Mouse (Mus musculus) cerebellum, postnatal 25 days (tissue): ENCODE data around the gene Cfap58.

Experiments used
- DNase-seq, 2 experiments: peaks; one replicate each; pipeline ENCODE4 v3.0.0; 2021; ENCODE audit warnings: mixed read lengths in 2 of 2

The Cfap58 gene

DNA sequence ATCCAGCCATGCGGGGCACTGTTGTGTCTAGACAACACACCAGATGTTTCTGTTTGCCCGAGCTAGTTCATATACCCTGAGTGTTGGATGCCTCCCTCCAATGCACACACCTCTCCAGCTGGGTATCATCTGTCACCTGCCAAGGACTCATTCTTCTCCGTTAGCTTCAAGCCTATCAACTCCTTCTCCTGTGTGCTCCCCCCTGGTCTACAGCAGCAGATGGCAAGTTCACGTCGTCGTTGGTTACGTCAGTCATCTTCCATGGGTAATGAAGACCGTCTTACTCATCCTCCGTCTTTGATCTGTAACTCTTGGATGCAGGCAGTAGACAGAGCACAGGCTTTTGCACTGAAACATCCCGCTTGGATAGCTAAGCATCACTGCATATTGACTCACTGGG is 42.8 kb downstream of the Cfap58 start:
- DNase-seq: no peak

- DNase-seq: no peak
Observed at GRCm38 (mm10) chr19:47985606-47986213, 48.2 kb downstream of the Cfap58 start.

GRCm38 (mm10) chr19:47987986-47988385 is 50.5 kb downstream of the Cfap58 start:
- DNase-seq: no peak

DNA sequence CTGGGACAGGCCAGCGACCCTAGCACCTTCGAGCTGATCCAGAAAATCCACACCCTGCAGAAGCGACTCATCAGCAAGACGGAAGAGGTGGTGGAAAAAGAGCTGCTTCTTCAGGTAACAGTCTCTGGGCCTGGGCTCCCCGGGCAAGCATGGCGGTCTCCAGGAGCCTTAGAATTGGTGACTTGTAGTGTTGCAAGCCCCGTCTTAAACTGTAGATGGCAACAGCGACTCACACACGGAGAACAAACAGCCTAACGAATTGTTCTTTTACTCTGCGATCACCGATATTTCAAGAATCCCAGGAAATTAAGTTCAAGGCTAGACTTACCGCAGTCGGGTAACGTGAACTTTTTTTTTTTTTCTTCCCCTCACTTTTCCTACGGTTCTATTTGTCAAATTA is 51.0 kb downstream of the Cfap58 start:
- peak in 1 of 2 experiments; percentile 17 for DNase-seq

DNA sequence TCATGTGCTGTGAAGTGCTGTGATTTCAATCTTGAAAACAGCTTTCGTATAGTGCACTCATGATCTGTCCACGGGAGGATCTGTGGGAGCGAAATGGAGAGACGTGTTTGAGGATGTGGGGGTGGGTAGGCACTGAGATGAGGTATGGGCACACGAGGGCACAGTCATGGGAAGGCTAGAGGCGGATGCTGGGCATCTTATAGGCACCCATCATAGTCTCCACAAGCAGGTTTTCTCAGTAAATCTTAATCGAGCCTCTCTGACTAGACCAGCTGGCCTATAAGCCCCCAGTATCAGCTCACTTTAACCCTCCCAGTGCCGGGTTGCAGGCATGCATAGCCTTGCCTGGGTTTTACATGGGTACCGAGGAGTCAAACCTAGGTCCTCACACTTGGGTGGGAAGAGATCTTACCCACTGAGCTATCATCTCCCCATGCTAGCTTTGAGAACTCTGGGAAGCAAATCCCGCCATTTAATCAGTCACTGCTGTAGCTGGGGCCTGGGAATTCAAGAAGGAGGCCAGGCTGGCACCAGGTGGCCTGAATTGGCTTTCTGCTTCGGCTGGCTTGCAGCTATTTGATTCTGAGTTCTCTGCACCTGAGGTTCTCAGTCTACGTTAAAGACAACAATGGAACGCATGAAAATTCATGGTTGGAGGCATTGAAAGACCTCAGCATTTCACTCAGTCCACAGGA is 51.6 kb downstream of the Cfap58 start:
- no peak for DNase-seq

DNA sequence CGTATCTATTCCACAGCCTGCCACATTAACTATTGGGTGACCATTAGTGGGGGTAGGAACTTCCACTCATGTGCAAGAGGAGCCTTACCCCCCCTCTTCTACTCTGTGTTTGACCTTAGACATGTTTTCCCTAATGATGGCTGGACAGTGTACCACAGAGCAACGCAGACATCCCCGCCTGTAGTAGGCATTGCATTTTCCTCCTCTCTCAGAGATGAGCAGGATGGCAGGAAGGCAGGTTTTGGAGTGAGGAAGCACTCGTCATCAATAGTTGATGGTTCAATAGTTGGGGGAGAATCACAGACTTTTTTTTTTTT is 52.1 kb downstream of the Cfap58 start:
- no peak for DNase-seq

- no peak for DNase-seq
Observed at GRCm38 (mm10) chr19:48001240-48001639, 63.8 kb downstream of the Cfap58 start.

GRCm38 (mm10) chr19:48001774-48002173 is 64.3 kb downstream of the Cfap58 start:
- no peak for DNase-seq

- no peak for DNase-seq
Observed at GRCm38 (mm10) chr19:48008771-48009413, 71.4 kb downstream of the Cfap58 start.

- no peak for DNase-seq
Observed at GRCm38 (mm10) chr19:48009586-48010331, 72.3 kb downstream of the Cfap58 start.

GRCm38 (mm10) chr19:48020103-48020502 is 82.6 kb downstream of the Cfap58 start:
- no peak for DNase-seq

DNA sequence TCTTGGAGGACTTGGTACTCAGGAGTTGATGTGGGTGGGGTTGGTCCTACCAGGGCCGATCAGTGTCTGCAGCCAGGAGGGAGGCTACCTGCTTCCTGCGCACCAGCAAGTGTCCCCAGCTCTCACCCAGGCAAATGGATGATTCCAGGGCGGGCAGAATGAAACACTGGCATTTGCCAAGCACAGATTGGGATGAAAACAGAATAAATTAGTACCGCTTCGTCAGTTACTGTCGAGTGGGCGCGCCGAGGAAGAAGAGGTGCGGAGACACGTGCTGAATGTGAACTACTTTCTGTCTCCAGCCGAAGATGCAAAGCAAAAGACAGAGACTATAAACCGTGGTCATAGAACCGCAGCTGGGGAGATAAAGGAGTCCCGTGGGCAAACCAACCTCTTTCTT is 84.0 kb downstream of the Cfap58 start:
- DNase-seq: no peak

DNA sequence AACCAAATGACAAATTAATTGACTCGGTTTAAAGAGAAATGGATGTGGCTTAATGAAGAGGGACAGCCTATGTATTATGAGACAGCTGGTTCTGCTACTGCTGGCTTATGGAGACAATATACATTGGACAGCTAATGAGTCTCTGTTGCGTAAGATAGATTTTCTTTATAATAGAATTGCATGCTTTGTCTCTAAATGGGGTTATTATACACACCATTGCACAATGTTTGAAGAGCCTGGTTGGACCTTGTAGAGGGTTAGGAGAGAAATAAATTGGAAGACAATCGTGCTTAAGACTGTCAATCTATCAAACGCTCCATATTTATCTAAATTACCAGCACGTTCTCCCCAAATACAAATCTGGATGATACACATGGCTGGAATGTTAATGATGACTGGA is 85.3 kb downstream of the Cfap58 start:
- no peak for DNase-seq

DNA sequence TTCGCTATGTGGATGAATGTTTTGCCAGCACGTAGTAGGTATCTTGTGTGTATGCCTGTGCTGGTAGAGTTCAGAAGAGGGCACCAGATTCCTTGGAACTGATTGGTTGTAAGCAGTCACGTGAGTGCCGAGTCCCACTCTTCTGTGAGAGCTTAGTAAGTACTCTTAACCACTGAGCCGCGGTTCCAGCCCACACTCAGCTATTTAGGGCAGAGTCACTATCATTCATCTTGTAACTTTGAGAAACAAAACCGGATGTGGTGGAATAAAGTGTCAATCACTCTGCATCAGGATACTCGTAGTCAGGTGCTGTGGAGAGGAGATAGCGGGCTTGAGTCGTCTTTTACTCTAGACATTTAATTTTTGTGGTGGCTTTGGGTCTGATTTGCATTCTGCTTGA is 86.3 kb downstream of the Cfap58 start:
- no peak for DNase-seq

GRCm38 (mm10) chr19:48025366-48025765 is 87.9 kb downstream of the Cfap58 start:
- DNase-seq: peak in 1 of 2 experiments; percentile 4

DNA sequence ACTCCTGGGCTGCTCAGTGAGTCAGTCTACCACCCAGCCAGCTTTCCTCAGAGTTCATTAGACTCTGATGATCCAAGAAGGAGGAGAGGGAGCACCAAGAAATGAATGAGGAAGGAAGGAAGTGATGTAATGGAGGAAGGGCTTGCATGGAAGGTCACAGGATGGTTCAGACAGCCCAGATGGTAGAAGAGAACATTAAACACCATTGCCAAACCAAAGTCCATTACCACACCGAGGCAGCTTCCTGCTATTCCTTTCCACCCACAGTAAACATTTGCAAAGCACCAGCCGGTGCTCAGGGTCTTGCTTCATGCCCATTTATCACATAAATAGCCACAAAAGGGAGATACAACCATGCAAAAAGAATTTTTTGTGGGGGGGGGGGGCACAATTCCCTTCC is 89.4 kb downstream of the Cfap58 start:
- DNase-seq: no peak

- DNase-seq: no peak
Observed at GRCm38 (mm10) chr19:48039554-48039953, 102.1 kb downstream of the Cfap58 start.

GRCm38 (mm10) chr19:48047315-48047714 is 109.8 kb downstream of the Cfap58 start:
- no peak for DNase-seq

DNA sequence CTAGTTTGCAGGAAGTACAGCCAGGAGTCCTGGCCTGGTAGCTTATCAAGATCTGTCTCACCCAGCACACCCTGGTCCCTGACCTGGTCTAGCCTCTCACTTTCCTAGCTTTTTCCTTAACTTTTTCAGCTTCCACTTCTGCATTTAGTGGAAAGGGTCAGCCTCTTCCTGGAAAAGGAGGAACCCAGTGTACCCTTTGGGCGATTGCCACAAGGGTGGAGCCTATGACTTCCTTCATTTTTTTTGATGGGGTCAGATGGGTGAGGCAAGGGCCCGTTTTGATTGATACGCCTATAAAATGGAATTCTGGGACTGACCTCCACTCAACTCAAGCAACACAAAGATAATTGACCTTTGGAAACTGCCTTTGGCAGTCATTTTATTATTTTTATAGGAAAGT is 111.9 kb downstream of the Cfap58 start:
- no peak for DNase-seq

DNA sequence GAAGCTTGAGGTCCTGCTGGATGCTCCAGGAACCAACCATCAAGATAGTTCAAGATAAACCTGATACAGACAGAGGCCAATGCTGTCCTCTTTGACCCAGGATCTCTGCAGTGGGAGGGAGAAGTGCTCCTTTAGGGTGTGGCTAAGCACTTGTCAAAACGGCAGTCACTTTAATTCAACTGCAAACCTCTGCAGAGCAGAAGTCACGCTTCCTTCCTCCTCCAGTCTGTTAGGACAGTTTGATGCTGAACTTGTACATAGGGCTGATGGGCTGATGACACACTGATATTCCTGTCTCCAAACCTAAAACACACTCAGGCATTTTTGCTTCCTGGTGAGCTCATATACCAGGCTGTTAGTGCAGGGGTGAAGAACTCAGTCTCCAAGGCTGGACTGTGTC is 125.8 kb downstream of the Cfap58 start:
- DNase-seq: no peak

DNA sequence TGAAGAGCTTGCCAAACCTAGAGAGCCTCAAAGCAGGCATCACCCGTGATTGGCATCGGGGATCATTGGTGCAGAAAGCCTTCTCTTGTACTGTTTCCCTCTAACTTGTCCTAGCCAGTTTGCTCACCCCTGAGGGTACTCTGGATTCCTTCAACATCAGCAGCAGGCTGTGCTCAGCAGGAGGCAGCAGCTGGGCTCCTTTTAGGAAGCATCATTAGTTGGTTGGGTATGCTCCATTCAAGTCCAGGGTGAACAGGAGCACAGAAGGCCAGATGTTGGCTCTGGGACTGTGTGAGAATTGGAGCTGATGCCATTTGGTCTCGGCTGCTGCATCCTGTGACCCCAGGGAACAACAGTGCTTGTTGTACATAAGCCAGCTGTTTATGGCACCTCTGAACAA is 142.2 kb downstream of the Cfap58 start:
- no peak for DNase-seq

DNA sequence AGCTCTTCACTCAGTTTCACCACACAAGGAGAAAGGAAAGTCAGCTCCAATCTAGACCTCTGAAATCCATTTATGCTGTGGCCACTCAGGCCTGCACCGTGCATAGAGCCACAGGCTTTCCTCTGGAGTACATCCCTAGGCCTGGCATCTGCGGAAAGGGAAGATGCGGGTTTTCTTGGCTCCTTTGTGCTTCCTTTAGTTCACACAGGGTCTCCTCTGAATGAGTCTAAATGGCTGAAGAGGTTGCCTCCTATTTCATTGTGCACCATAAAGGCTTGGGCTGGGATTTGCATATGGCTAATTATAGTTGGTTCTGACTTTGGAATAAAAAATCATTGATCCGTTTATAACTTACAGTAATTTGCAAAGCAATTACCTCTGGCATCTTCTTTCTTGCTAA is 144.0 kb downstream of the Cfap58 start:
- no peak for DNase-seq
